Mouse (Mus musculus): ENCODE measurements at regions not wholly inside any gene's neighbourhood (a gene's known extent, or its start where the extent isn't known, plus 50 kb on each side); places are given as distances from the start of the nearest gene placed in this dataset.
"Not testable (repeated sequence)": the region's sequence is repeated elsewhere in the genome, so short reads cannot be mapped to it uniquely, and the experiment has no call there.

GRCm38 (mm10) chr14:96954462-96954861 is 435.6 kb upstream of the Klhl1 start:
- no peak for DNase-seq (ENCODE audit: low spot score)

GRCm38 (mm10) chr14:96908737-96909136 is 389.8 kb upstream of the Klhl1 start:
- DNase-seq (ENCODE audit: low spot score): peak; percentile 38

GRCm38 (mm10) chr14:96879701-96880100 is 360.8 kb upstream of the Klhl1 start:
- DNase-seq (ENCODE audit: low spot score): no peak

GRCm38 (mm10) chr14:96871969-96872368 is 353.1 kb upstream of the Klhl1 start:
- no peak for DNase-seq (ENCODE audit: low spot score)

GRCm38 (mm10) chr14:96838910-96839309 is 320.0 kb upstream of the Klhl1 start:
- DNase-seq (ENCODE audit: low spot score): no peak

GRCm38 (mm10) chr14:96825083-96825482 is 306.2 kb upstream of the Klhl1 start:
- DNase-seq (ENCODE audit: low spot score): no peak

GRCm38 (mm10) chr14:96815665-96816064 is 296.8 kb upstream of the Klhl1 start:
- no peak for DNase-seq (ENCODE audit: low spot score)

GRCm38 (mm10) chr14:96805284-96805683 is 286.4 kb upstream of the Klhl1 start:
- DNase-seq (ENCODE audit: low spot score): no peak

GRCm38 (mm10) chr14:96794806-96795205 is 275.9 kb upstream of the Klhl1 start:
- no peak for DNase-seq (ENCODE audit: low spot score)

GRCm38 (mm10) chr14:96787917-96788316 is 269.0 kb upstream of the Klhl1 start:
- no peak for DNase-seq (ENCODE audit: low spot score)

- DNase-seq (ENCODE audit: low spot score): no peak
These were observed 268.4 kb upstream of the Klhl1 start for GRCm38 (mm10) chr14:96787286-96787685.

- no peak for DNase-seq (ENCODE audit: low spot score)
These were observed 256.9 kb upstream of the Klhl1 start for GRCm38 (mm10) chr14:96775801-96776200.

GRCm38 (mm10) chr14:96760591-96760990 is 241.7 kb upstream of the Klhl1 start:
- DNase-seq (ENCODE audit: low spot score): no peak

- DNase-seq (ENCODE audit: low spot score): no peak
These were observed 214.3 kb upstream of the Klhl1 start for GRCm38 (mm10) chr14:96733211-96733610.

- DNase-seq (ENCODE audit: low spot score): no peak
These were observed 178.2 kb upstream of the Klhl1 start for GRCm38 (mm10) chr14:96697086-96697485.

- no peak for DNase-seq (ENCODE audit: low spot score)
These were observed 172.0 kb upstream of the Klhl1 start for GRCm38 (mm10) chr14:96690923-96691322.

GRCm38 (mm10) chr14:96683943-96684342 is 165.0 kb upstream of the Klhl1 start:
- DNase-seq (ENCODE audit: low spot score): no peak

GRCm38 (mm10) chr14:96681740-96682139 is 162.8 kb upstream of the Klhl1 start:
- DNase-seq (ENCODE audit: low spot score): no peak

GRCm38 (mm10) chr14:96676213-96676612 is 157.3 kb upstream of the Klhl1 start:
- no peak for DNase-seq (ENCODE audit: low spot score)

- no peak for DNase-seq (ENCODE audit: low spot score)
These were observed 149.7 kb upstream of the Klhl1 start for GRCm38 (mm10) chr14:96668635-96669034.

GRCm38 (mm10) chr14:96656500-96656899 is 137.6 kb upstream of the Klhl1 start:
- no peak for DNase-seq (ENCODE audit: low spot score)

GRCm38 (mm10) chr14:96630291-96630690 is 111.4 kb upstream of the Klhl1 start:
- DNase-seq (ENCODE audit: low spot score): no peak

GRCm38 (mm10) chr14:96606736-96607135 is 87.8 kb upstream of the Klhl1 start:
- DNase-seq (ENCODE audit: low spot score): no peak

GRCm38 (mm10) chr14:96601092-96601491 is 82.2 kb upstream of the Klhl1 start:
- not testable (repeated sequence) for DNase-seq (ENCODE audit: low spot score)

GRCm38 (mm10) chr14:96592051-96592450 is 73.1 kb upstream of the Klhl1 start:
- DNase-seq (ENCODE audit: low spot score): no peak

Data from MN1 (cell line).